Mouse (Mus musculus): Measurements from ENCODE around the gene Ttll10. TPM values are rescaled to one million over a fixed set of nuclear protein-coding genes. Genes with fewer than 3 reads are reported as not detected.

Ttll10 gene
- polyA plus RNA-seq, 1 experiment, result 17.0 TPM

DNA sequence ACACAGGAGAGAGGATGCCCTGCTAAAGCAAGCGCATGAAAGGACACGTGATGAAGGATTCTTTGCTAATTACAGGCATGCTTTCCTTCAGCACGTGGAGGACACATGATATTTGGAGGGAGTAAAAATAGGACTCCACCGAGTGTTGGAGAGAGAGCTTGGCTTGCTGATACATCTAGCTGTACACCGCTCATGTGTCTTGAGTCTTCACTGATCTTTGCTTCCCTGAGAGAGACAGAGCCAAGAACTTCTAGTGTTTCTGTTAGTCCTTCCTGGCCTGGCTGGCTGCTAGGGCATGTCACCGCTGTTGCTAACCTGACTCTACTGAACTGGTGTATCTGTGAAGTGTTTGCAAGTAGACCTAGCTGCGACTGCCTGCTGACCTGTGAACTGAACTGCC, 35.0 kb downstream of the Ttll10 start:
- DNase-seq (ENCODE audit: low read depth), result no peak

DNA sequence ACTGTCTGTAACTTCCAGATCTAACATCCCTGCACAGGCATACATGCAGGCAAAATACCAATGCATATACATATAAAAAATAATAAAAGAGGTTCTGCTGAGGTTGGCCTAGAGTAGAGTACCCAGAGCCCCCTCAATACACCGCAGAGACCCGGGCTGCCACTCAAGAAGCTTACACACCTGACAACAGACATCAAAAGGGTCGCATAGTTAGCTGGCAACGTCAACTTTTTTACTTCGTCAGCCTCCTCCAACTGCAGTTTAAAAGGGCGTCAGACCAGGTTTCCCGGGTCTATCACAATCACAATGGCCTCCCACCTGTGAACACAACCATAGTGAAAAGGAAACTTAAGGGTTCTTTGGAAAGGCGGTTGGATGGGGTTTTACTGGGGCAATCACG, 35.7 kb downstream of the Ttll10 start:
- DNase-seq (ENCODE audit: low read depth), result no peak

DNA sequence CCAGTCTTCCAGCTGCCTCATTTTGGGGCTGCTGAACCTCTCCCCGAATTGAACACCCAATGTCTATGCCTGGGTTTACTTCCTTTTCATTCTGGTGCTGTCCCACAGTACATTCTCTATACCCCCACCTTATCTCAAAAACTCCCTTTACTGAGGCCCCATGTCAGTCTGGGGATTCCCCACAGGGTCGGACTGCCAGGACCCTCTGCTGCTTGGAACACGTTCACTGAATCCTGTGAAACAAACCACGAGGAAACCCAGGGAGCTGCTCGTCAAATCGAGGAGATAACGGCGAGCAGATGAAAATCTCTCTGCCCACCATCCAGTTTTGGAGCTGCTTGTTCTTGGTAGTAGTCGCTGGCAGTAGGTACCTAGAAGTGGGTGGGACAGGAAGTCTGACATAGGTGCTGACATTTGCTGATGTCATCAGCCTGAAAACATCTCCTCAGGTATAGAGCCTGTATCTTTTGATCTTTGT, 37.2 kb downstream of the Ttll10 start:
- DNase-seq (ENCODE audit: low read depth), result no peak

DNA sequence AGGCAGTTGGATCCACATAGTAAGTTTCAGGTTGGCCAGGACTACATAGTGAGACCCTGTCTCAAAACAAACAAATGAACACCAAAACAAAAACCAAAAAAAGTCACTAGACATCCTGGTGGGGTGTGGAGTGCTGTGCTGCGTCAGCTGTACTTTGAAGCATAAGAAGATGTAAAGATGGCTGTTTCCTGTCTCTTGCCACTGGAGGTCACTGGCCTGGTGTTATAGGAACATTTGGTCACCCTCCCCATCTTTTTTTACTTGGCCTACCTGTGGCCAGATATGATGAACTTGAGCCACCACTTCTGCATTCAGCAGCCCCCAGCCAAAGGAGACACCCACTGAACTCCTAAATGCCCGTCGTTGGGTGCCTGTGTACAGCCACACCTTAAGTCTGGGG, 37.8 kb downstream of the Ttll10 start:
- DNase-seq (ENCODE audit: low read depth), result no peak

DNA sequence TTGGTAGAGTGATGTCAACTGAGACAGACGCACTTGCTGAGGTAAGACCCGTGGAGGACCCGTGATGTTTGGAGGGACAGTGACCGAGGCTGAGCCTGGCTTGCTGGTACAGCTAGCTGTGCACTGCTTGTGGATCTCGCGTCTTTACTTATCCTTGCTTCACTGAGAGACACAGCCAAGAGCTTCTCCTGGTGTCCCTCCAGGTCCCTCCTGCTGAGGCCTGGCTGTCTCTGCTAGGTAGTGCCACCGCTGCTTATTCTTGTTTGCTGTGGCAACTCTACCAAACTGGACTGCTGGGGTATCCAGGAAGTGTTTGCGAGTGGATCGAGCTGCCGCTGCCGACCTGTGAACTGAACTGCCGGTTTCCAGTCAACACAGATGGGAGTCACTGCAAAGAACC, 39.4 kb downstream of the Ttll10 start:
- no peak for DNase-seq (ENCODE audit: low read depth)

DNA sequence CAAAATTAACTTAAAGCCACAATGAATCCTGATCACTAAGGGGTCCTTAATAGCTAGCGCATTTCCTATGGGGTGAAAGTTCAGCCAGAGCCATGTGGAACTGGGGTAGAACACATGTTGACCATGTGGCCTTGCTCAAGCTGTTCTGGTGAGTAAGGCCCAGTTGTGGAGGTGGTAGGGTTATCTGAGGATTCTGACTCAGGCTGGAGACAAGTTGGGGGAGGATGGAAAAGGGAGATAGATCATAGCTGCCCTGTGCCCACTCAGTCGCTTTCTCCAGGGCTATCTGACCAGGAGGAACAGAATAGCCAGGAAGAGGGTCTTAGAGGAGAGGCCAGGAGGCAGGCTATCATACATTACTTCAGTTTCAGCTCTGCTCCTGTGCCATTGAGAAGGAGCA, 44.8 kb downstream of the Ttll10 start:
- DNase-seq (ENCODE audit: low read depth), result no peak

DNA sequence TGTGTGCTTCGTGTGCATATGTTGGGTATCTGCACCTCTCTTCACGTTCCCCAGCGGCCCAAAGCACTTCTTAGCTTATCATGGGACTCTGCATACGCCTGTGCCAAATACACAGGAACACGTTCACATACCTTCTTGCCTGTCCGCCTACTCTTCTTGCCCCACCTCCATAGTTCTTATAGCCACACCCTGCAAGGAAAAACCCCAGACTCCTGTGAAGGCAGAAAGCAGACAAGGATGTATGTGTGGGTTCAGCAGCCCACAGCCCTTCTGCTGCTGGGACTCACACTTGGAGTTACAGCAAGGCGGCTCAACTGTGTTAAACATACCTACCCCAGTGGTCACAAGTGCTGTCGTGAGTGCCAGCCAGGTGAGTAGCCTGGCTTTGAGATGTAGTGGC, 45.6 kb downstream of the Ttll10 start, which contains the start of gene Tnfrsf4:
Tnfrsf4 (plus strand) TSS at position 207 of the 400 bp plus-strand sequence.
- DNase-seq (ENCODE audit: low read depth), result no peak

DNA sequence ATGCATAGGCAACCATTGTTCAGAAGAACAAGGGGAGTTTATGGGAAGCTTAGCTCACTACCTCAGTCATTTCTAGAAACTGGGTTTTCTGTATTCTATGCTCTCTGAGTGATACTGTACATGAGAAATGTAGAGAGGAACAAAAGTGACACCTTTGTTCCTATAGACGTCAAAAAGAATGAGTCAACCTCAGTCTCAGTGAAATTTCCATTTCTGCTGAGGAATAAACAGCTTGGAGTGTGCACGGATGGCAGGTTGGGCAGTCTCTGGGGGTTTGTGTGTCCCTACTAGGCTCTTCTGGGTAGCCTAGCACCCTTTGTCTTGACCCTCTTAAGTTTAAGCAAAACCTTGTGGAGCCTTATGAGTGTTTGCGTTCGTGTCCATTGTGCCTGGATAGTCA, 50.8 kb downstream of the Ttll10 start:
- no peak for DNase-seq (ENCODE audit: low read depth)

DNA sequence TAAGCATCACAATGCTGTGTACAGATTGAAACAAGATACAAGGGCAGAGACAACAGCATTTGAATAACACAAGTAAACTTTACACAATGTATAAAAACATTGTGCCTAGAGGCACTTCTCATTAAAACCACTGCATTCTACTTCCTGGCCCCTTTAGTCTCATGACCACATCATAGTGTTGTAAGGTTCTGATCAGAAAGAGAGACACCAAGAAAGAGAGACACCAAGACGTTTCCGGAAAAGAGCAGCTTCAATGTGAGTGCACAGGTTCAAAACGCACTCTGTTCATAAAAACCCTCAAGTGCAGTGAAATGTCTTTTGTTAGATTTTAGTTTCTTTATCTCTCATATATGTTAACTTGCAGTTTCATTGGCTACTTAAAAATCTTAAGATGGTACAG, 55.1 kb downstream of the Ttll10 start:
- DNase-seq (ENCODE audit: low read depth), result no peak

DNA sequence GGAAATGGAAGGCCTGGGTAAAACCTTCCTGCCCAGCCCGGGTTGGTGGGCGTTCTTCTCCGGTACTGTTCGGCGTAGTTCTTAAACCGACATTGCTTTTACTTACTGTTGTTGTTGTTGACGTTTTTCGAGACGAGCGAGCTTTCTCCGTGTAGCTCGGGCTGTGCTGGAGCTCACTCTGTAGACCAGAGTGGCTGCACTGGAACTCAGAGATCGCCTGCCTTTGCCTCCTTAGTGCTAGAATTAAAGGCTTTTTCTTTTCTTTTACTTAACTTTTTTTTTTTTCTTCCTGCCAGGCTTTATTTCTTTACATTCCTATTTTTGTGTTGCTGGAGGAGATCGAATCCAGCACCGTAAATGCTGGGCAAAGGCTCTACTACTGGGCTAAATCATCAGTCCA, 65.6 kb downstream of the Ttll10 start:
- no peak for DNase-seq (ENCODE audit: low read depth)

DNA sequence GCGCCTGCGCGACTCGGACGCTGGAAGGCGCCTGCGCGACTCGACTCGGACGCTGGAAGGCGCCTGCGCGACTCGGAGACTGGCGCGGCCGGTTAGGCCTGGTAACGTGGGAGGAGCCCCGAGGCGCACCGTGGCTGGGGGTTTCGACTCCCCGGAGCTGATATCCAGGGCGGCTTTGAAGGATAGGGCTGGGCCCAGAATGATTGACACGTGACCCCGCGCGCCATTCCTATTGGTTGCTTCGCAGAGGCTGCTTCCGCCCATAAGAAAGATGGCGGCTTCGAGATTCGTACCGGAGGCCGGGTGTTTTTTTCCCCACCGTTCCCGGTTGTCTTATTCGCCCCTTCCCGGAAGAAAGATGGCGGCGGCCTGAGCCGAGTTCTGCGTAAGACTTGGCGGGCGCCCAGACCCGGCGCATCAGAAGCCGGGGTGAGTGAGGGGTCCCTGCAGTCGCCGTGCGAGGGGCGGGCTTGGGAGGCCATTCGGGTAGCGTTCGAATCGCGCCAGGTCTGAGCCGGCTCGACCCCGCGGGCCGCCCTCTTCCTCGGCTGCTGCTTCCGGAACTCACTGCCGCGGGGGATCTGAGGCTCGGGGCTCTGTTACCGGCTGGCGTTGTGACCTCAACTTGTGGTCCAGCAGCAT, 66.2 kb downstream of the Ttll10 start:
- no peak for DNase-seq (ENCODE audit: low read depth)

DNA sequence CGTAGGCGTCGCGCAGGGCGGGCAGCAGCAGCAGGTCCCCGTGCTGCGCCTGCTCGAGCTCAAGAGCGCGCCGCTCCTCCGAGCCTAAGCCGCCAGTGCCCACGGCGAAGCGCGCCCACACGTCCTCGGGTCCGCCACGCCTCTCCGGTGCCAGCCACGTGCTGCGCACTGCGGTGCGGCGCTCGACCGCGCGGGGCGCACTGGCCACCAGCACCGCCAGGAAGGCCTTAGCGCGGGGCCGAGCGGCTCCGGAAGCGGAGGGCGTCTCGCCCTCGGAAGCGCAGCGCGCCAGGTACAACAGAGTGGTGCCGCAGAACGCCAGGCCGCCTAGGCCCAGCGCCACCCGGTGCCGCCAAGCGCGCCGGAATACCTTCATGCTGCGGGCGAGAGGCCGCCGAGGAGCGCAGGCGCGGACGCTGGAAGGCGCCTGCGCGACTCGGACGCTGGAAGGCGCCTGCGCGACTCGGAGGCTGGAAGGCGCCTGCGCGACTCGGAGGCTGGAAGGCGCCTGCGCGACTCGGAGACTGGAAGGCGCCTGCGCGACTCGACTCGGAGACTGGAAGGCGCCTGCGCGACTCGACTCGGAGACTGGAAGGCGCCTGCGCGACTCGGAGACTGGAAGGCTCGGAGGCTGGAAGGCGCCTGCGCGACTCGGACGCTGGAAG, 66.8 kb downstream of the Ttll10 start, which contains the start of the genes B3galt6 and Sdf4:
B3galt6 (minus strand) TSS at position 409 of the 665 bp plus-strand sequence.
Sdf4 (plus strand) TSS at position 632 of the 665 bp plus-strand sequence.
- no peak for DNase-seq (ENCODE audit: low read depth)

DNA sequence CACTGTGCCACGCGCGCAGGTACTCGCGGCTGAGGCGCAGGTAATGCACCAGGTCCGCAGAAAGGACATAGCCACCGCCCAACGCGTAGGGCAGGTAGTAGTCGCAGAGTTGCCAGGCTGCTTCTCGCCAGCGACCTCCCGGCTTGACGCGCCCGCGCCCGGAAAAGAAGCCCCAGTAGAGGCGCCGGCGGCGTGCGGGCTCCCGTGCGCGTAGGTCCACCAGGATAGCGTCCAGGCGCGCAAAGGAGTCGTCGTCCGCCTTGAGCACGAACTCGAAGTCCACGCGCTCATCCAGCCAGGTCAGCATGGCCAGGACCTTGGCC, 67.3 kb downstream of the Ttll10 start:
- no peak for DNase-seq (ENCODE audit: low read depth)

DNA sequence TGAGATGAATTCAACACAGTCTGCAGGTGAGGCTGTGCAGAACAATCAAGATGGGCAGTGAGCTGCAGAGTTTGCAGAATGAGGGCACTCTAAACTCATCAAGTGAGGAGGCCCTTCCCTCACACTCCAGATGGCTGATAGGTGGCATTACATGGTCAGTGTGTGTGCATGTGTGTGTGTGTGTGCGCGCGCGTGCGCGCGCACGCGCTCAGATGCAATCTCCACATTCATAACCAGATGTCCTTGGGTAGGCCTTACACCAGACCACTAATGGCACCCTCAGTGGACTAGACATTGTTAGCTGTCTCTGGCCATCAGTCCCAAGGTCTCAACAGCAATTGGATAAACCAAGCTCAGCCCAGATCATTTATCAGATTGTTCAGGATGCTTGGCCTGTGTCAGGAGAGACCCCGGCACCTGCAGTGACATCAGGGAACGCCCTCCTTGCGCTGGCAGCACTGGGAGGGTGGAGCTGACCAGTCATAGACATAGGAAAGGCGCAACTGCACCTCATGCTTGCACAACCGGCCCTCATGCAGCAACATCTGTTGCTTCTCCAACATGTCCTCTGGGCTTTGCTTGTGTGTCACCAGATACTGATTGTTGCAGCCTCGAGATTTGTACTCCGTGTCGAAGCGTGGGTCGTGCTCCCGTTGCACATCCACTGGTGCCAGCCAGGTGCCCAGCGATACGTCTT, 67.9 kb downstream of the Ttll10 start:
- no peak for DNase-seq (ENCODE audit: low read depth)

Other genes with a start within 250 kb of the Ttll10 start
- gene Ccnl2, start 246.9 kb downstream of the Ttll10 start, polyA plus RNA-seq (2012; rRNA removed), result 63.7 and 69.3 TPM in 2 replicates
- 122 and 145 TPM in 2 replicates for gene Aurkaip1, start 228.1 kb downstream of the Ttll10 start, polyA plus RNA-seq (2012; rRNA removed)
- gene Mxra8, start 219.7 kb downstream of the Ttll10 start, polyA plus RNA-seq (2012; rRNA removed), result 156 and 190 TPM in 2 replicates
- 124 and 139 TPM in 2 replicates for gene Dvl1, start 212.0 kb downstream of the Ttll10 start, polyA plus RNA-seq (2012; rRNA removed)
- gene Tas1r3, start 196.1 kb downstream of the Ttll10 start, polyA plus RNA-seq (2012; rRNA removed), result 0.34 and 0.43 TPM in 2 replicates
- gene Cptp, start 190.0 kb downstream of the Ttll10 start, polyA plus RNA-seq (2012; rRNA removed), result 30.8 and 31.0 TPM in 2 replicates
- 33.7 and 36.5 TPM in 2 replicates for gene Ints11, start 189.9 kb downstream of the Ttll10 start, polyA plus RNA-seq (2012; rRNA removed)
- gene Pusl1, start 167.6 kb downstream of the Ttll10 start, polyA plus RNA-seq (2012; rRNA removed), result 44.0 and 49.9 TPM in 2 replicates
- gene Acap3, start 167.6 kb downstream of the Ttll10 start, polyA plus RNA-seq (2012; rRNA removed), result 27.7 and 28.2 TPM in 2 replicates
- 47.7 and 53.3 TPM in 2 replicates for gene Ube2j2, start 115.6 kb downstream of the Ttll10 start, polyA plus RNA-seq (2012; rRNA removed)
- gene C1qtnf12, start 97.1 kb downstream of the Ttll10 start, polyA plus RNA-seq (2012; rRNA removed), result 131 and 135 TPM in 2 replicates
- 8.8 and 9.6 TPM in 2 replicates for gene B3galt6, start 66.8 kb downstream of the Ttll10 start, polyA plus RNA-seq (2012; rRNA removed)
- gene Sdf4, start 66.5 kb downstream of the Ttll10 start, polyA plus RNA-seq (2012; rRNA removed), result 119 and 131 TPM in 2 replicates
- 3.5 and 3.8 TPM in 2 replicates for gene Tnfrsf4, start 45.6 kb downstream of the Ttll10 start, polyA plus RNA-seq (2012; rRNA removed)
- 3.5 and 3.6 TPM in 2 replicates for gene Tnfrsf18, start 33.2 kb downstream of the Ttll10 start, polyA plus RNA-seq (2012; rRNA removed)
- gene 9430015G10Rik, start 50.6 kb upstream of the Ttll10 start, polyA plus RNA-seq (2012; rRNA removed), result 23.5 and 23.8 TPM in 2 replicates
- gene Rnf223, start 71.1 kb upstream of the Ttll10 start, polyA plus RNA-seq (2012; rRNA removed), result 0.58 and 0.86 TPM in 2 replicates
- gene Agrn, start 138.1 kb upstream of the Ttll10 start, polyA plus RNA-seq (2012; rRNA removed), result 71.1 and 73.9 TPM in 2 replicates
- 10.5 and 11.0 TPM in 2 replicates for gene Isg15, start 141.4 kb upstream of the Ttll10 start, polyA plus RNA-seq (2012; rRNA removed)
- gene AW011738, start 143.9 kb upstream of the Ttll10 start, polyA plus RNA-seq (2012; rRNA removed), result 3.5 and 6.4 TPM in 2 replicates
- gene Perm1, start 156.5 kb upstream of the Ttll10 start, polyA plus RNA-seq (2012; rRNA removed), result 0.55 and 0.75 TPM in 2 replicates
- 37.5 and 39.1 TPM in 2 replicates for gene Plekhn1, start 175.4 kb upstream of the Ttll10 start, polyA plus RNA-seq (2012; rRNA removed)
- gene Noc2l, start 176.6 kb upstream of the Ttll10 start, polyA plus RNA-seq (2012; rRNA removed), result 54.6 and 67.1 TPM in 2 replicates
- gene Samd11, start 196.2 kb upstream of the Ttll10 start, polyA plus RNA-seq (2012; rRNA removed), result 0.47 and 2.2 TPM in 2 replicates